Mouse (Mus musculus) lung, embryonic 15.5 days (tissue): ENCODE measurements around the gene Muc3. TPM values are rescaled to one million over a fixed set of nuclear protein-coding genes. Genes with fewer than 3 reads are reported as not detected.

ENCODE experiments used
- ATAC-seq: fragments of 200-750 bp; cut with Nextera tagmentation; 2 replicates; pipeline ENCODE4 v1.8.0; 2017; ENCODE audit warnings: moderate number of reproducible peaks, borderline replicate concordance; ENCODE audit not compliant: low FRiP score, low TSS enrichment; ENCODE audit errors: extremely low read depth
- H3K27ac ChIP-seq: fragments of 300-500 bp; sonication (generic); 2 replicates; pipeline ENCODE4 v1.5.1; 2015; ENCODE audit warnings: moderate library complexity, mild to moderate bottlenecking, inconsistent platforms
- H3K27me3 ChIP-seq: fragments of 300-500 bp; sonication (generic); 2 replicates; pipeline ENCODE4 v1.6.1; 2015; ENCODE audit warnings: inconsistent platforms
- H3K36me3 ChIP-seq: fragments of 300-500 bp; sonication (generic); 2 replicates; pipeline ENCODE4 v1.6.1; 2015; ENCODE audit warnings: inconsistent platforms
- H3K4me1 ChIP-seq: fragments of 300-500 bp; sonication (generic); 2 replicates; pipeline ENCODE4 v1.6.1; 2015; ENCODE audit warnings: inconsistent platforms
- H3K4me2 ChIP-seq: fragments of 300-500 bp; sonication (generic); 2 replicates; pipeline ENCODE4 v1.6.1; 2015; ENCODE audit warnings: inconsistent platforms, mild to moderate bottlenecking, moderate library complexity
- H3K4me3 ChIP-seq: fragments of 300-500 bp; sonication (generic); 2 replicates; pipeline ENCODE4 v1.5.1; 2015; ENCODE audit warnings: mild to moderate bottlenecking, inconsistent platforms
- H3K9ac ChIP-seq: fragments of 300-500 bp; sonication (generic); 2 replicates; pipeline ENCODE4 v1.6.1; 2015; ENCODE audit warnings: inconsistent platforms
- H3K9me3 ChIP-seq: fragments of 300-500 bp; sonication (generic); 2 replicates; pipeline ENCODE4 v1.6.1; 2016; ENCODE audit warnings: inconsistent platforms
- WGBS: fragments of 180-500 bp; shearing (Covaris S2); methylation state at CpG from one replicate; pipeline ENCODE4 v1.1.7; 2015; 5-methylcytosine and 5-hydroxymethylcytosine counted together
- polyA plus RNA-seq: library from polyadenylated mRNA; unstranded; fragments of >200 nt; fragmentation: Nextera tagmentation; extraction: Ambion mirVana; gene quantifications from 2 replicates; pipeline ENCODE4 v1.2.1, GENCODE M21; 2015

The Muc3 gene
- polyA plus RNA-seq, 1 experiment from 2014 or later = not detected

GRCm38 (mm10) chr5:137106434-137106833, 42.7 kb downstream of the Muc3 start:
- ATAC-seq = no peak
- no peak overlapping the region for H3K4me2 ChIP-seq
- 63% methylated on average over 4 of the region's 4 CpGs for WGBS

GRCm38 (mm10) chr5:137103969-137104368, 45.2 kb downstream of the Muc3 start:
- Histone ChIP-seq H3K36me3 (no peaks in the 10 kb centered on the region), H3K27me3 (no peaks in the 10 kb centered on the region), H3K9me3 (no peaks in the 10 kb centered on the region), H3K4me3 (no peak overlapping the region), H3K4me2 (no peak overlapping the region), H3K9ac (no peak overlapping the region), H3K4me1 (peaks cover 16% of the 10 kb centered on the region; the same call in 1 of the 2 replicates), H3K27ac (no peak overlapping the region)
- ATAC-seq = no peak
- 82% methylated on average over 2 of the region's 2 CpGs for WGBS

More at GRCm38 (mm10) chr5:137106434-137106833, 42.7 kb downstream of the Muc3 start:
- Histone ChIP-seq H3K27me3 (no peaks in the 10 kb centered on the region), H3K4me3 (no peak overlapping the region), H3K36me3 (no peaks in the 10 kb centered on the region; the same call in 1 of the 2 replicates), H3K27ac (no peak overlapping the region), H3K9ac (no peak overlapping the region), H3K9me3 (no peaks in the 10 kb centered on the region), H3K4me1 (peaks cover 16% of the 10 kb centered on the region; the same call in 1 of the 2 replicates)

GRCm38 (mm10) chr5:137102575-137103522, 46.3 kb downstream of the Muc3 start:
- H3K4me1 ChIP-seq = peaks cover 16% of the 10 kb centered on the region; the same call in 1 of the 2 replicates
- H3K9me3 ChIP-seq = no peaks in the 10 kb centered on the region
- no peak overlapping the region for H3K27ac ChIP-seq
- H3K4me3 ChIP-seq = no peak overlapping the region
- H3K27me3 ChIP-seq = no peaks in the 10 kb centered on the region
- no peak overlapping the region for H3K4me2 ChIP-seq
- H3K9ac ChIP-seq = no peak overlapping the region
- no peaks in the 10 kb centered on the region for H3K36me3 ChIP-seq
- 58% methylated on average over 28 of the region's 28 CpGs for WGBS
- ATAC-seq = peak; percentile 45; the same call in 1 of the 2 replicates

DNA sequence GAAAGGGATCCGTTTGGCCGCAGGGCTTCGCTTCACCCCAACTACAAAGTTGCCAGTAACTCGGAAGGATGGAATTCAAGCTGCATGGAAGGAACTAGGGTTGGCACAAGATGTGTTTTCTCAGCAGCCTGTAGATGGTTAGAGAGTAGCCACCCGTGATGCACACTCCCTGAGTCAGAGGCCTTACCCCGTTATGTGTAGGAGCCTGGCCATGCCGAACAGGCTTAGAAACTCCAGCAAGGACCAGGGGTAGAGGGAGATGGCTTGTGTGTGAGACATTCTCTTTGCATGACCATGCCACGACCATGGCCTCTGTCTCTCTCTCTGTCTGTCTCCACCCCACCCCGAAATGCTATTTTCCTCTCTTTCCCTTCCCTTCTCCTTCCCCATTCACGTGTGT, 47.0 kb downstream of the Muc3 start:
- Histone ChIP-seq H3K4me1 (peaks cover 16% of the 10 kb centered on the region; the same call in 1 of the 2 replicates), H3K27ac (no peak overlapping the region), H3K36me3 (no peaks in the 10 kb centered on the region), H3K4me3 (no peak overlapping the region), H3K4me2 (no peak overlapping the region), H3K9ac (no peak overlapping the region), H3K9me3 (no peaks in the 10 kb centered on the region), H3K27me3 (no peaks in the 10 kb centered on the region)
- ATAC-seq = no peak
- WGBS = 74% methylated on average over 10 of the region's 10 CpGs

DNA sequence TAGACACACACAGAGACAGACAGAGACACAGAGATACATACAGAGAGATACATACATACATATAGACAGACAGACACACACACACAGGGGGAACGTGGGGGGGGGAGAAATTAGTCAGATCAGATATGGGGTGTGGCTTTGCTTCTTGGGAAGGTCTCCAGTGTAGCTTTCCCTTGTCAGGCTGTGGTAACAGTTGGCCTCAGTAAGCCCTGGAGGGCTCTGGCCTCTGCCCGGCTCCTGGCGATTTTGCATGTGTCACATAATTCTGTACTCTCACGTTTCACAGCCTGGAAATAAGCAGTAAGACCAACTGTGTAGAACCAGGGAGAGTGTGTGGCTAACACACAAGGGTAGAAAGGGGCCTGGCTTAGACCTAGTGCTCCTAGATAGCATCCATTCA, 48.5 kb downstream of the Muc3 start:
- Histone ChIP-seq H3K36me3 (no peaks in the 10 kb centered on the region), H3K4me3 (no peak overlapping the region), H3K4me2 (no peak overlapping the region), H3K27ac (no peak overlapping the region), H3K27me3 (no peaks in the 10 kb centered on the region), H3K4me1 (peaks cover 18% of the 10 kb centered on the region), H3K9me3 (no peaks in the 10 kb centered on the region), H3K9ac (no peak overlapping the region)
- WGBS = 44% methylated on average over 4 of the region's 4 CpGs
- no peak for ATAC-seq

DNA sequence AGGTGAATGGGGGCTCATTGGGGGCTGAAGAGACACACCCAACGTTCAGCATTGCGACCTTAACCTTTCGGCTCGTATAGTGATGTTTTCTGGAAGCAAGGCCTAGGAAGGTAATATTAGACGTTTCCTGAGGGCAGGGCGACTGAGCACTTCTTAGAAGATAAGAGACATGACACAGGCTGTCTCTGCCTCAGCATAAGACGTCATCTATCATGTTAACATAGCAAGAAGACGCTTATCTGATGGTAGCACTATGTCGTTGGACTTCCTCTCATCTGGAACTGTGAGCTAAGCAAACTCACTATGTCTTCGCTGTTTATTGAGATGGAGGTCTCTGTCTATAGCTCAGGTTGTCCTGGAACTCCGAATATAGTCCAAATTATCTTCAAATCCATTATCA, 50.7 kb downstream of the Muc3 start:
- H3K9me3 ChIP-seq = no peaks in the 10 kb centered on the region
- H3K4me3 ChIP-seq = no peak overlapping the region
- no peak overlapping the region for H3K9ac ChIP-seq
- ATAC-seq = no peak
- WGBS = 50% methylated on average over 11 of the region's 11 CpGs
- no peak overlapping the region for H3K4me2 ChIP-seq
- H3K27ac ChIP-seq = no peak overlapping the region
- peaks cover 25% of the 10 kb centered on the region for H3K4me1 ChIP-seq
- H3K27me3 ChIP-seq = no peaks in the 10 kb centered on the region
- no peaks in the 10 kb centered on the region for H3K36me3 ChIP-seq

GRCm38 (mm10) chr5:137096037-137096436, 53.1 kb downstream of the Muc3 start:
- H3K36me3 ChIP-seq = no peaks in the 10 kb centered on the region
- H3K9ac ChIP-seq = no peak overlapping the region
- no peak overlapping the region for H3K4me2 ChIP-seq
- peak overlapping the region; percentile 76 for H3K27ac ChIP-seq
- ATAC-seq = 0 out of 2 replicates have a peak, but pooled peaks have one; percentile 63
- H3K4me3 ChIP-seq = no peak overlapping the region
- H3K9me3 ChIP-seq = no peaks in the 10 kb centered on the region
- H3K4me1 ChIP-seq = peaks cover 18% of the 10 kb centered on the region
- no peaks in the 10 kb centered on the region for H3K27me3 ChIP-seq
- WGBS = 14% methylated on average over 1 of the region's 1 CpGs

- WGBS = 85% methylated on average over 10 of the region's 10 CpGs
- no peak overlapping the region for H3K9ac ChIP-seq
- peaks cover 20% of the 10 kb centered on the region for H3K4me1 ChIP-seq
- no peaks in the 10 kb centered on the region for H3K27me3 ChIP-seq
- no peaks in the 10 kb centered on the region for H3K36me3 ChIP-seq
- H3K27ac ChIP-seq = no peak overlapping the region
- no peak overlapping the region for H3K4me2 ChIP-seq
- no peak for ATAC-seq
- H3K9me3 ChIP-seq = no peaks in the 10 kb centered on the region
- H3K4me3 ChIP-seq = no peak overlapping the region
Observed at GRCm38 (mm10) chr5:137095135-137095534, 54.0 kb downstream of the Muc3 start.

- 65% methylated on average over 9 of the region's 9 CpGs for WGBS
- peaks cover 20% of the 10 kb centered on the region for H3K4me1 ChIP-seq
- H3K9ac ChIP-seq = no peak overlapping the region
- no peak overlapping the region for H3K4me2 ChIP-seq
- H3K27ac ChIP-seq = no peak overlapping the region
- no peak for ATAC-seq
- no peaks in the 10 kb centered on the region for H3K9me3 ChIP-seq
- no peaks in the 10 kb centered on the region for H3K27me3 ChIP-seq
- no peak overlapping the region for H3K4me3 ChIP-seq
- no peaks in the 10 kb centered on the region for H3K36me3 ChIP-seq
Observed at GRCm38 (mm10) chr5:137093720-137094119, 55.4 kb downstream of the Muc3 start.

GRCm38 (mm10) chr5:137091560-137091959, 57.6 kb downstream of the Muc3 start:
- Histone ChIP-seq H3K9me3 (no peaks in the 10 kb centered on the region), H3K4me2 (no peak overlapping the region), H3K36me3 (no peaks in the 10 kb centered on the region), H3K27me3 (no peaks in the 10 kb centered on the region), H3K4me3 (no peak overlapping the region), H3K27ac (no peak overlapping the region), H3K4me1 (peaks cover 19% of the 10 kb centered on the region), H3K9ac (no peak overlapping the region)
- no peak for ATAC-seq
- WGBS = 61% methylated on average over 6 of the region's 6 CpGs

GRCm38 (mm10) chr5:137090870-137091269, 58.3 kb downstream of the Muc3 start:
- no peak overlapping the region for H3K9ac ChIP-seq
- 54% methylated on average over 10 of the region's 10 CpGs for WGBS

GRCm38 (mm10) chr5:137087410-137087809, 61.7 kb downstream of the Muc3 start:
- Histone ChIP-seq H3K27ac (no peak overlapping the region; the same call in 1 of the 2 replicates), H3K27me3 (no peaks in the 10 kb centered on the region), H3K4me1 (0 out of 2 replicates have a peak, but pooled peaks cover 5% of the 10 kb centered on the region), H3K9me3 (no peaks in the 10 kb centered on the region), H3K4me2 (no peak overlapping the region), H3K36me3 (no peaks in the 10 kb centered on the region), H3K9ac (no peak overlapping the region), H3K4me3 (no peak overlapping the region)
- peak; percentile 56; the same call in 1 of the 2 replicates for ATAC-seq
- 47% methylated on average over 8 of the region's 8 CpGs for WGBS

More at GRCm38 (mm10) chr5:137090870-137091269, 58.3 kb downstream of the Muc3 start:
- H3K9me3 ChIP-seq = no peaks in the 10 kb centered on the region
- H3K4me3 ChIP-seq = no peak overlapping the region
- H3K27ac ChIP-seq = no peak overlapping the region
- H3K27me3 ChIP-seq = no peaks in the 10 kb centered on the region
- H3K4me1 ChIP-seq = peaks cover 13% of the 10 kb centered on the region
- no peaks in the 10 kb centered on the region for H3K36me3 ChIP-seq
- no peak overlapping the region for H3K4me2 ChIP-seq
- ATAC-seq = no peak
